Mouse (Mus musculus): ENCODE results near the gene 9130409I23Rik.

DNA sequence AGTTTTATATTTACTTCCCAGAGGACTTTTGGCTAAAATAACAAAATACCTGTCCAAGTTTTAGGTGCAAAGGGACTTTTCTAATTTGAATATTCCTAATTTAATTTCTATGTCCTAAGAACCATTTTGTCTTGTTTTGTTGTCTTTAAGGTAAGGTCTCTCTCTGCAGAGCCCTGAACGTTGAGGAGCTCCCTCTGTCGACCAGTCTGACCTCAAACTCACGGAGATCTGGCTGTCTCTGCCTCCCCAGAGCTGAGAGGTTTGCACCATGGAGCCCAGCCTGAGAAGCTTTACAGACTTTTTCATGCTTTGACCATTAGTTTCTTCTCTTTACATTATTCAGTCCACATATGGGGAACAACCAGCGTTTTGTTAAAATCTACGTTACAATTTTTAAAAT is 22.0 kb downstream of the 9130409I23Rik start:
- TF ChIP-seq CTCF (IDR thresholded peaks at IDR 0.05; ENCODE audit: extremely low read depth, insufficient read depth, low read length) = no peak
- no peak for TF ChIP-seq POLR2A (IDR thresholded peaks at IDR 0.05; ENCODE audit: extremely low read depth, insufficient read depth, low read length)
